Mouse (Mus musculus): ENCODE measurements at regions not wholly inside any gene's neighbourhood (a gene's known extent, or its start where the extent isn't known, plus 50 kb on each side); places are given as distances from the start of the nearest gene placed in this dataset.

GRCm38 (mm10) chr5:64690148-64690547 is 113.0 kb upstream of the Klf3 start:
- DNase-seq (no peak), ATAC-seq (no peak)
- Histone ChIP-seq H3K27ac (ENCODE audit: low read depth, low read length) (no peak overlapping the region), H3K36me3 (ENCODE audit: insufficient read depth) (no peaks in the 10 kb centered on the region), H3K9me3 (ENCODE audit: low read length) (no peaks in the 10 kb centered on the region), H3K27me3 (ENCODE audit: insufficient read depth, low read length) (no peaks in the 10 kb centered on the region), H3K4me1 (ENCODE audit: insufficient read depth) (no peaks in the 10 kb centered on the region), H3K4me3 (ENCODE audit: low read depth, low read length) (no peak overlapping the region), H3K9ac (no peak overlapping the region), H3K4me2 (ENCODE audit: low read depth) (no peak overlapping the region)
- TF ChIP-seq CTCF (IDR thresholded peaks at IDR 0.05; ENCODE audit: low read depth) = no peak
- WGBS = 60% methylated on average over 7 of the region's 7 CpGs

GRCm38 (mm10) chr5:64691406-64692100 is 111.6 kb upstream of the Klf3 start:
- no peaks in the 10 kb centered on the region for H3K36me3 ChIP-seq (ENCODE audit: insufficient read depth)
- ATAC-seq (no peak), DNase-seq (no peak)
- H3K9ac ChIP-seq = no peak overlapping the region
- H3K27ac ChIP-seq (ENCODE audit: low read depth, low read length) = no peak overlapping the region
- no peak overlapping the region for H3K4me2 ChIP-seq (ENCODE audit: low read depth)
- TF ChIP-seq CTCF (IDR thresholded peaks at IDR 0.05; ENCODE audit: low read depth) = no peak
- WGBS = 95% methylated on average over 8 of the region's 8 CpGs
- H3K27me3 ChIP-seq (ENCODE audit: insufficient read depth, low read length) = no peaks in the 10 kb centered on the region
- no peaks in the 10 kb centered on the region for H3K9me3 ChIP-seq (ENCODE audit: low read length)
- H3K4me1 ChIP-seq (ENCODE audit: insufficient read depth) = no peaks in the 10 kb centered on the region
- no peak overlapping the region for H3K4me3 ChIP-seq (ENCODE audit: low read depth, low read length)

GRCm38 (mm10) chr5:64692335-64692734 is 110.9 kb upstream of the Klf3 start:
- Histone ChIP-seq H3K9me3 (ENCODE audit: low read length) (no peaks in the 10 kb centered on the region), H3K36me3 (ENCODE audit: insufficient read depth) (no peaks in the 10 kb centered on the region), H3K4me2 (ENCODE audit: low read depth) (no peak overlapping the region), H3K4me3 (ENCODE audit: low read depth, low read length) (no peak overlapping the region), H3K27me3 (ENCODE audit: insufficient read depth, low read length) (no peaks in the 10 kb centered on the region), H3K9ac (no peak overlapping the region), H3K27ac (ENCODE audit: low read depth, low read length) (no peak overlapping the region), H3K4me1 (ENCODE audit: insufficient read depth) (no peaks in the 10 kb centered on the region)
- 93% methylated on average over 11 of the region's 11 CpGs for WGBS
- ATAC-seq (no peak), DNase-seq (no peak)
- TF ChIP-seq CTCF (IDR thresholded peaks at IDR 0.05; ENCODE audit: low read depth) = no peak

- H3K9ac ChIP-seq = no peak overlapping the region
Observed at GRCm38 (mm10) chr5:64693616-64694015, 109.6 kb upstream of the Klf3 start.

DNA sequence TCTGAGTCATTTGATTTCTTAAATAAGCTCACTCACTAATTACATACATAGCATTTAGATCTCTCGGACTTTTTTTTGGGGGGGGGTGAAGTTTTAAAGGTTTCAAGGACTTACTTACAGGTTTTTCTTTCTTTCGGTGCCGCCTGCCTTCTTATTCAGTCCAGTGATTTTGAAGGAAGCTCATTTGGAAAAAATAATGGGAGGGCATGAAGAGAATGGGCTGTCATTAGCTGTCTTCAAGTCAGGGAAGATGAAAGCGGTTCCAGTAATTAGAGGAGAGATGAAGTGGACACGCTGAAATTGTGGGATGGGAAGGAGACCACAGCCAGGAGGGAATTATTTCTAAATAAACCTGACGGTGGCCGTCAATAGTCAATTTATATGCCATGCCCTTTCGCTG is 108.6 kb upstream of the Klf3 start:
- Histone ChIP-seq H3K9me3 (ENCODE audit: low read length) (no peaks in the 10 kb centered on the region), H3K4me3 (ENCODE audit: low read depth, low read length) (no peak overlapping the region), H3K27me3 (ENCODE audit: insufficient read depth, low read length) (no peaks in the 10 kb centered on the region), H3K9ac (no peak overlapping the region), H3K4me2 (ENCODE audit: low read depth) (no peak overlapping the region), H3K4me1 (ENCODE audit: insufficient read depth) (no peaks in the 10 kb centered on the region), H3K36me3 (ENCODE audit: insufficient read depth) (no peaks in the 10 kb centered on the region), H3K27ac (ENCODE audit: low read depth, low read length) (no peak overlapping the region)
- no peak for DNase-seq
- WGBS = 33% methylated on average over 8 of the region's 8 CpGs
- TF ChIP-seq CTCF (IDR thresholded peaks at IDR 0.05; ENCODE audit: low read depth) = no peak
- ATAC-seq = no peak

More at GRCm38 (mm10) chr5:64693616-64694015, 109.6 kb upstream of the Klf3 start:
- TF ChIP-seq CTCF (IDR thresholded peaks at IDR 0.05; ENCODE audit: low read depth) = no peak
- no peak overlapping the region for H3K4me3 ChIP-seq (ENCODE audit: low read depth, low read length)
- no peaks in the 10 kb centered on the region for H3K4me1 ChIP-seq (ENCODE audit: insufficient read depth)
- ATAC-seq (no peak), DNase-seq (no peak)
- 84% methylated on average over 8 of the region's 8 CpGs for WGBS
- H3K9me3 ChIP-seq (ENCODE audit: low read length) = no peaks in the 10 kb centered on the region
- H3K27me3 ChIP-seq (ENCODE audit: insufficient read depth, low read length) = no peaks in the 10 kb centered on the region
- H3K36me3 ChIP-seq (ENCODE audit: insufficient read depth) = no peaks in the 10 kb centered on the region
- no peak overlapping the region for H3K27ac ChIP-seq (ENCODE audit: low read depth, low read length)
- no peak overlapping the region for H3K4me2 ChIP-seq (ENCODE audit: low read depth)

GRCm38 (mm10) chr5:64696099-64696498 is 107.1 kb upstream of the Klf3 start:
- Histone ChIP-seq H3K4me1 (ENCODE audit: insufficient read depth) (no peaks in the 10 kb centered on the region), H3K4me3 (ENCODE audit: low read depth, low read length) (no peak overlapping the region), H3K4me2 (ENCODE audit: low read depth) (no peak overlapping the region), H3K9ac (no peak overlapping the region), H3K27me3 (ENCODE audit: insufficient read depth, low read length) (no peaks in the 10 kb centered on the region), H3K36me3 (ENCODE audit: insufficient read depth) (no peaks in the 10 kb centered on the region), H3K9me3 (ENCODE audit: low read length) (no peaks in the 10 kb centered on the region), H3K27ac (ENCODE audit: low read depth, low read length) (no peak overlapping the region)
- no peak for DNase-seq
- no peak for TF ChIP-seq CTCF (IDR thresholded peaks at IDR 0.05; ENCODE audit: low read depth)
- 89% methylated on average over 14 of the region's 14 CpGs for WGBS
- no peak for ATAC-seq

DNA sequence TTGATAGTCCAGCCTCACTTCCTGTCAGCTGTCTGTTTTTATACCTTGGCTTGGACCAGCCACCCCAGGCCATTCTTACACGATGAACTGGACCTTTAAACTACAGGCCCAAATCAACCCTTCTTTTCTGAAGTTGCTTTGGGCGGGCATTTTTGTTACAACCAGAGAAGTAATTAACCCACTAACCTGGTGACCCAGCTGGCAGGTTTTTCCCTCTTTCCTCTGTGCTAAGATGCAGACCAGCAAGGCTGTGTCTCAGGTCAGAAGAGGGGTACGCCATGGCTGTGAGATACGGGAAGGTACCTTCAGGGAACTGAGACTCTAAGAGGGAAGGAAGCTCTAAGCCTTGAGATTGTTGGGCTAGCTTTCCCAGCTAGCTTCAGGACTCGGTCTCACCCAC is 105.7 kb upstream of the Klf3 start:
- no peak overlapping the region for H3K9ac ChIP-seq
- no peak overlapping the region for H3K4me2 ChIP-seq (ENCODE audit: low read depth)
- no peaks in the 10 kb centered on the region for H3K9me3 ChIP-seq (ENCODE audit: low read length)
- H3K27me3 ChIP-seq (ENCODE audit: insufficient read depth, low read length) = no peaks in the 10 kb centered on the region
- TF ChIP-seq CTCF (IDR thresholded peaks at IDR 0.05; ENCODE audit: low read depth) = no peak
- H3K27ac ChIP-seq (ENCODE audit: low read depth, low read length) = no peak overlapping the region
- no peaks in the 10 kb centered on the region for H3K36me3 ChIP-seq (ENCODE audit: insufficient read depth)
- H3K4me3 ChIP-seq (ENCODE audit: low read depth, low read length) = no peak overlapping the region
- ATAC-seq = no peak
- DNase-seq = no peak
- peaks cover 8% of the 10 kb centered on the region for H3K4me1 ChIP-seq (ENCODE audit: insufficient read depth)
- WGBS = 96% methylated on average over 5 of the region's 5 CpGs

All from forebrain, postnatal 0 days (tissue).